Mouse (Mus musculus): ENCODE measurements at regions not wholly inside any gene's neighbourhood (a gene's known extent, or its start where the extent isn't known, plus 50 kb on each side); places are given as distances from the start of the nearest gene placed in this dataset.
A peak's percentile ranks its signal among the peaks of the same experiment; 100 is the strongest.

- no peak for DNase-seq (ENCODE audit: extremely low spot score, low read depth, low spot score)
Observed at GRCm38 (mm10) chr15:94219907-94220306, 245.3 kb downstream of the Adamts20 start.

GRCm38 (mm10) chr15:94216703-94217102, 248.5 kb downstream of the Adamts20 start:
- DNase-seq (ENCODE audit: extremely low spot score, low read depth, low spot score): no peak

GRCm38 (mm10) chr15:94214440-94214839, 250.8 kb downstream of the Adamts20 start:
- no peak for DNase-seq (ENCODE audit: extremely low spot score, low read depth, low spot score)

GRCm38 (mm10) chr15:94213393-94213792, 251.8 kb downstream of the Adamts20 start:
- DNase-seq (ENCODE audit: extremely low spot score, low read depth, low spot score): no peak

GRCm38 (mm10) chr15:94208476-94208875, 256.7 kb downstream of the Adamts20 start:
- no peak for DNase-seq (ENCODE audit: extremely low spot score, low read depth, low spot score)

- DNase-seq (ENCODE audit: extremely low spot score, low read depth, low spot score): no peak
Observed at GRCm38 (mm10) chr15:94206454-94206853, 258.8 kb downstream of the Adamts20 start.

GRCm38 (mm10) chr15:94205309-94205893, 259.8 kb downstream of the Adamts20 start:
- no peak for DNase-seq (ENCODE audit: extremely low spot score, low read depth, low spot score)

- DNase-seq (ENCODE audit: extremely low spot score, low read depth, low spot score): no peak
Observed at GRCm38 (mm10) chr15:94190081-94190488, 275.1 kb downstream of the Adamts20 start.

GRCm38 (mm10) chr15:94187588-94187987, 277.6 kb downstream of the Adamts20 start:
- no peak for DNase-seq (ENCODE audit: extremely low spot score, low read depth, low spot score)

GRCm38 (mm10) chr15:94183663-94184375, 281.4 kb downstream of the Adamts20 start:
- no peak for DNase-seq (ENCODE audit: extremely low spot score, low read depth, low spot score)

- peak; percentile 56 for DNase-seq (ENCODE audit: extremely low spot score, low read depth, low spot score)
Observed at GRCm38 (mm10) chr15:94174083-94174482, 291.1 kb downstream of the Adamts20 start.

- no peak for DNase-seq (ENCODE audit: extremely low spot score, low read depth, low spot score)
Observed at GRCm38 (mm10) chr15:94160806-94161205, 304.4 kb downstream of the Adamts20 start.

GRCm38 (mm10) chr15:94139534-94139958, 325.7 kb downstream of the Adamts20 start:
- DNase-seq (ENCODE audit: extremely low spot score, low read depth, low spot score): no peak

- DNase-seq (ENCODE audit: extremely low spot score, low read depth, low spot score): no peak
Observed at GRCm38 (mm10) chr15:94137159-94137952, 327.9 kb downstream of the Adamts20 start.

- DNase-seq (ENCODE audit: extremely low spot score, low read depth, low spot score): no peak
Observed at GRCm38 (mm10) chr15:94112801-94113200, 352.4 kb downstream of the Adamts20 start.

- no peak for DNase-seq (ENCODE audit: extremely low spot score, low read depth, low spot score)
Observed at GRCm38 (mm10) chr15:94107186-94107716, 358.0 kb downstream of the Adamts20 start.

GRCm38 (mm10) chr15:94090644-94091043, 374.6 kb downstream of the Adamts20 start:
- DNase-seq (ENCODE audit: extremely low spot score, low read depth, low spot score): no peak

- no peak for DNase-seq (ENCODE audit: extremely low spot score, low read depth, low spot score)
Observed at GRCm38 (mm10) chr15:94089856-94090255, 375.4 kb downstream of the Adamts20 start.

- DNase-seq (ENCODE audit: extremely low spot score, low read depth, low spot score): no peak
Observed at GRCm38 (mm10) chr15:94082369-94082768, 382.8 kb downstream of the Adamts20 start.

- no peak for DNase-seq (ENCODE audit: extremely low spot score, low read depth, low spot score)
Observed at GRCm38 (mm10) chr15:94077056-94077455, 388.2 kb downstream of the Adamts20 start.

- DNase-seq (ENCODE audit: extremely low spot score, low read depth, low spot score): no peak
Observed at GRCm38 (mm10) chr15:94074161-94074950, 390.9 kb downstream of the Adamts20 start.
